Mouse (Mus musculus) lung, postnatal 14 days (tissue): ENCODE measurements around the gene Sirt2.
A peak's percentile ranks its signal among the peaks of the same experiment; 100 is the strongest.

Experiments
- DNase-seq: peaks from one replicate; pipeline ENCODE4 v3.0.0; 2021

The Sirt2 gene

DNA sequence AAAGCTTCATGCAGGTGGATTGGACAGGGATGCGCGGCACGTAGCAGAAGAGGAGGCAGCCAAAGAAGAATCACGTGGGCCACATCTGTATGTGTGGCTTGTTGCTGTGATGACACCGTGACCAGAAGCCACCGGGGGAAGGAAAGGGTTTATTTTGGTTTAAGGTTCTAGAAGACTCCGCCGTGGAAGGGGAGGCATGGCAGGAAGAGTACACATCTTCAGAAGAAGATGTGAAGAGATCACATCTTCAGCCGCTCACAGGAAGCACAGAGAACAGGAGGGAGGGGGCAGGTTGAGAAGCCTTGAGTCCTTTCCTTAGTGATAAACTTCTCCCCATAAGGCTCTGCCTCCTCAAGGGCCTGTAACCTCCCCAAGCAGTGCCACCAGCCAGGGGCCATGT is 33.5 kb downstream of the Sirt2 start:
- no peak for DNase-seq

DNA sequence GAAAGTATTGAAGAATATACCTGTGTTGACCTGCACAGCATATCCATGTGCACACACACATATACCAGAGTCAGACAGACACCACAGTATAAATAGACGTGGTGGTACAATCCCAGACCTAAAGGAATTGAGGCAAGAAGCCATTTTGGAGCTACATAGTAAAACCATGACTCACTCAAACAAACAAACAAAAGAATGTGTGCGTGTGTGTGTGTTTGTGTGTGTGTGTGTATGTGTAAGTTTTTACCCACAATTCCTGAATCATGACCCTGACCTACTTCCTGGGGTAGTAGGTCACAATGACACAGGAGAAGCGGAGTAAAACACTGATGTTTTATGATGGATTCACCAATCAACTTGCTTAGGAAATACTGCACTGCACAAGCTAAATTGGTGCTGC is 34.9 kb downstream of the Sirt2 start:
- no peak for DNase-seq

DNA sequence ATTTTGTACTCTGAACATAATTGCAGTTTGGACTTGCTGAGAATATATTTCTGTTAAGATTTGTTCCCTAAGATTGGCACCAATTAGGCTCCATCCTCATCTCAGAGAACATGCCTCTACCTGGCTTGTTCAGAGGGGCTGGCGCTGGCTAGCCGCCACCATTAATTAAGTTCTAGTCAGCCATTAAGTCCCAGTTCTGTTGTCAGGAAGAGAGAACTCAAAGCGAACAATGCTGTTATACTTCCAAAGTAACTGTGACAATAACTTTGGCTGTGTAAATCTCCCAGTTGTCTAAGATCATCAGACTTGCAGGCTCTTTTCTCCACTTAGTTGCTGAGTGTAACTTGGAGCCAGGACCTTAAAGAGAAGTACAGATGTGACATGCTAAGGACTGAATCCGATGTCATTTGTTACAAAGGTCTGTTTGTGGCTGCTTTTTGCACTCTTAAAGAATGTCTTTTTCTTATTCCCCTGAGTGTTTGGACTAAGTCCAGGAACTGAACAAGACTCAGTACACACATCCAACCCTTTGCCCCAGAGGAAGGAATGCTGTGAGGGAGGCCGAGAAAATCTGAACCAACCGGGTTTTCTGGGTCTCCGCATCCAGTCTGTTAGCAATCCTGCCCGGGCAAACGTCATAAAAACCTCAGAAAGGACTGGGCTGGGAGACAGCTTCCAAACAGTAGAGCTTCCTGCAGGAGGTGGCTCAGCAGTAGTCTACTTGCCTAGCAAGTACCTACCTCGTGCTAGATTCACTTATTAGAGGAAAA is 35.6 kb downstream of the Sirt2 start:
- peak; percentile 72 for DNase-seq

GRCm38 (mm10) chr7:28802846-28803588 is 36.5 kb downstream of the Sirt2 start:
- peak; percentile 62 for DNase-seq

DNA sequence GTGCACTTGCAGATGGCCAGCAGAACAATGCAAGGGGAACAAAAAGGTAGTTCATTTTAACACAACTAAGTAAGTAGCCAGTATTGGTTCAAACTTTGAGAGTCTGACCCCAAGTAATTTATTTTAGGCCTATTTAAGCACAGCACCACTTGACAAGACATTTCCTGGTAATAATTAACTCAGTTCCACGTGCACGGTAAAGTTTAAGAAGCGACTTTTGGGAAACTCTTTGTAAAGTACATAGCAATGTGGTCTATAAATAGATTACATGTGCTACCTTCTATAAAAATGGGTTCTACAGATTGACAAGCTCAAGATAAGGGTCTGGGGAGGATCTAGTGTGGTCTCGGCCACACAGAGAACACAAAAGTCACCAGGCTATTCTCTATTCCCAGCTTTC is 37.2 kb downstream of the Sirt2 start:
- DNase-seq = no peak

DNA sequence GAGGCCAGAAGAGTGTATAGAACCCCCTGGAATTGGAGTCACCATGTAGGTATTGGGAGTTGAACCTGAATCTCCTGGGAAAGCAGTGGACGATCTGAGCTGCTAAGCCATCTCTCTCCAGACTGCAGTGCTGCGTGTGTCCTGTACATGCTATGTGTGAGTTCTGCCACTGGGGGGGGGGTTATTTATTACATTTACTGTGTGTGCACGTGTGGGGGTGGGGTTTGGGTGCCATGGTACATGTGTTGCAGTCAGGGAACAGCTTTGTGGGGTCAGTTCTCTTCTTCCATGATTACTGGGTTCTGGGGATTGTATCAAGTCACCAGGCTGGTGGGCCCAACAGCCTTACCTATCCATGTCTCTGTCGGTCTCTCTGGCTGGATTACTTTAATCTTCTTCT is 40.3 kb downstream of the Sirt2 start:
- no peak for DNase-seq

DNA sequence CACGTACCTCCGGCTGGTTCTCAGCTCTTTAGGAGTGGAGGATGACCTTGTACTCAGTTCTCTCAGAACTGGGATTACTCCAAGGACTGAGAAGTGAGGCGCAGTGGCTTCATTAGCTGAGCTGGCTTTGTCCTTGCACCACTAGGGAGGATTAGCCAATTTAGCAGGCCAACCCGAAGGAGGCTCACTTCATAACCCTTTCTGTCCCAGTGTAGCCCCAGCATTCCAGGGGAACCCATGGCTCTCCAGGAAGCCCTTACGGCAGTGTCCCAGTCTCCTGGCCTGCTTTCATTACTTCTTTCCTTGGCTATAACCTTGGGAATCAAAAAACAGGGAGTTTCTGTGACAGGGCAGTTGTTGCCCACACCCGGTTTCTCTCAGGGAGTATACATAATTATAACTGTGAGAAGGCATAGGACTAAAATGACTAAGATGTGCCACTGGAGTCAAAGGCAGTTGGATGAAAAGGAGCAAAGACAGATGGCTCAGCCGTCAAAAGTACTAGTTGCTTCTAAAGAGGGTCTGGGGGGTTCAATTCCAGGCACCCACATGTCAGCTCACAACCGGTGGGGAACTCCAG is 41.2 kb downstream of the Sirt2 start:
- DNase-seq = peak; percentile 44

- DNase-seq = peak; percentile 67
Measured at GRCm38 (mm10) chr7:28808221-28808941, 41.8 kb downstream of the Sirt2 start, which contains the start of gene Hnrnpl. Gene Hnrnpl (plus strand): TSS chr7:28808541.

GRCm38 (mm10) chr7:28808957-28809393 is 42.4 kb downstream of the Sirt2 start:
- DNase-seq = peak; percentile 98

DNA sequence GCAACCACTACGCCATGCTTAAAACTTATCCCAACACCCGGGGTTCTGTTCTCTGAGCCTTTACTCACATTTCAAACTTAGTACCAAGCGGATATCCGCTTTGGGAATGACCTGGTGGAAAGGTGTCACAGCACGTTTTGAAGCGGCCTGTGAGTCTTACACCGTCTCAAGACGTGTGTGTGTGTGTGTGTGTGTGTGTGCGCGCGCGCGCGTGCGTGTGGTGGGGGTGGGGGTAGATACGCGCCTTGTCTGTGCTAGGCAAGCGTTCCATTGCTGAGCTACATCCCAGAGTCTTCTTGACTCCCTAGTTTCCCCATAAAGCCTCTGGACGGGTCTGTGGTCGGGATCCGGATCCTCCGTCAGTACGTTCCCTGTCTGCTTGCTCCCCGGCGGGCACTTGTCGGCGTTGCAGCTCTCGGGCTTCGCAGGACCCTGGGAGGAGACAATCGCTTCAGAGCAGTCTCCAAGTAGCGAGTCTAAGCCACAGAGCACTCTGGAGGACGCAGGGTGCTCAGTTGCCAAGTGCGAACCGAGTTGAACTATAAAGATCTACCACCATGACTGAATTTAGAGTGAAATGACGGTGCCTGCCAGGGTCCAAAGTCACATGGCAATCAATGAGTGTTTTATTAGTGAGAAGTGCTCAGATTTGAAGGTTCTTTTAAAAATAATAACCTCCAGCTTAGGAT is 43.0 kb downstream of the Sirt2 start:
- DNase-seq = peak; percentile 61

DNA sequence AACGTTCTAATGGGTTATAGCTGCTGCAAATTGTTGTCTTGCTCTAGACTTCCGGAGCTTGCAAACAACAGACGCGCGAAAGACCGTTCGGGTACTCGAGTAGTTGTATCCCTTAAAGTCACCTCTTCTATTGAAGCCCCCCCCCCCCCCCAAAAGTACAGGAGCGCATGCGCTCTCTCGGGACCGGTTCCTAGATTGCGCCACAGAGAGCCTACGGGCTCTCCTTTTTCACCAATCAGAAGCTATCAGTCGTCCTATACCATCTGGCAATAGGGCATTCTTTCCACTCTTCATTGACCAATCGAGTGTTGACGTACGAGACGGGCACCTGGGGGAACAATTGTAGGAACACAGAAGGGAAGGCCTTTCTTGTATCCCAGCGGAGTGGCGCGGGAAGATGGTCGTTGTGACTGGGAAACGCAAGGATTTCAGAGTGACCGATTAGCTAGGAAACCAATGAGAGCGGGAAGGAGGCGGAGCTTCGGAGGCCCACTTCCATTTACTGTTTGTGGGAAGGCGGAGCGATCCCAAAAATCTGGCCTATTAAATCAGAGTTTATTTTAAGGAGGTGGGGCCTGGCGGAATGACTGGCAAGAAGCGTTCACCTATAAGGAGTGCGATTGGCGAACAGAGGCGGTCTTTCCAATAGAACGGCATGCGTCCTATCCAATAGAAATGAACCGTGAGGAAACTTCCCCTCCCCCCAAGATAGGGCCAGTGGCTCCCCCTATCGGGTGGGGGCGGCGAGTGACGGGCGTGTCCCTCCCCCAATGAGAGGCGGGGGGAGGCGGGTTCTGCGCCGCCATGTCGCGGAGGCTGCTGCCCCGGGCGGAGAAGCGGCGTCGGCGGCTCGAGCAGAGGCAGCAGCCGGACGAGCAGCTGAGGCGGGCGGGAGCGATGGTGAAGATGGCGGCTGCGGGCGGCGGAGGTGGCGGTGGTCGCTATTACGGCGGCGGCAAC is 43.9 kb downstream of the Sirt2 start:
- DNase-seq = peak; percentile 97

GRCm38 (mm10) chr7:28811228-28811627 is 44.7 kb downstream of the Sirt2 start:
- DNase-seq = peak; percentile 95

DNA sequence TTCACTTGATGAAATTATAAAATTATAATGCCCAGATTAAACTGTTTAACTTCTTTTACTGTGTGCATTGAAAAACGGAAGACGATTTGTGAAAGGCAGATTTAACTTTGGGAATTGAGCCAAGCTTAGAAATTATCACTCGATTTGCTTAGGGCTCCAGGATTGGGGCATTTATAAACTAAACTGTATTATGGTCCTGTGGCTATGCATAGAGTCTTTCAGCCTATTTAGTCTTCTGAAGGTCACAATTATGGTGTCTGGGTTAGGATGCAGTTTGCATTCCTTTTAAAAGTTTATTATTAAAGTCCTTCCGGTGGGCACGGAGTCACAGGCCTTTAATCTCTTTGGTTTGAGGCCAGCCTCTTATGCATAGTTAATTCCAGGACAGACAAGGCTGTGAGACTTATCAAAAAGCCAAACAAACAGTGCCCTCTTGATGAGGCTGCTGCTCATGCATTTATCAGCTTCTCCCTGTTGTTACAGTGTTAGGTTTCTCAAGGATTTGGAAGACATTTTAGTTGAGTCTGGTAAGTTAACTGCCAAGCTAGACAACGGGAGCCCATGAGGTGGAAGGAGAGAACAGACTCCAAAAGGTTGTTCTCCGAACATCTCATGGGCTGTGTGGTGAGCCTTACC is 45.2 kb downstream of the Sirt2 start:
- DNase-seq = no peak

- DNase-seq = no peak
Measured at GRCm38 (mm10) chr7:28812436-28812835, 45.9 kb downstream of the Sirt2 start.

- no peak for DNase-seq
Measured at GRCm38 (mm10) chr7:28812949-28813348, 46.4 kb downstream of the Sirt2 start.

DNA sequence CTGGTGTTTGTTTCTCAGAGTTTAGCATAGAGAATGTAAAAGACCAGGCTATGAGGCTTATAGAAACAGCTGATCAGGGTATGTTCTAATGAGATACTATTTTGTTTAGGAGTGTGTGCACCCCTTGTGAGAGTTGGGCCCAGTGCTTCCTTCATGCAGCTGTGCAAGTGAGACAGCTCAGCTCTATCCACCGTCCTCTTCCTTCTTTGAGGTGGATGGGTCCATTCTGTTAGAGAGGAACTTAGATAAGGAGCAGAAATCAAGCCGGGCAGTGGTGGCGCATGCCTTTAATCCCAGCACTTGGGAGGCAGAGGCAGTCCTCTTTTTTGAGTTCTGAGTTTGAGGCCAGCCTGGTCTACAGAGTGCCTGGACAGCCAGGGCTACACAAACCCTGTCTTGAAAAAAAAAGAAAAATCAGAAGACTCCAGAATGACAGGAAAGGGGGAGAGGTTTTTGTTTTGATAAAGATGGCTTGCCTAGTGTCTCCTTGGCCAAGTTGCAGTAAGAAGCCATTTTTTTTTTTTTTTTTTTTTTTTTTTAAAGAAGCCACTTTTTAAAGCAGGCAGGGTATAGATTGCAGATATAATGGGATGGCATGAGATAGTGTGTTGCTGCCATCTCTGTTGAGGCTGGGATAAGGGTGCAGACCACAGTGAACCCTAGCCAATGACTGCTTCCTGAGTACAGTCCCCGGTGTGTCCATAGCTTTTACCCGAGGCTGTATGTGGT is 47.9 kb downstream of the Sirt2 start:
- no peak for DNase-seq

- DNase-seq = no peak
Measured at GRCm38 (mm10) chr7:28815230-28815629, 48.7 kb downstream of the Sirt2 start.

DNA sequence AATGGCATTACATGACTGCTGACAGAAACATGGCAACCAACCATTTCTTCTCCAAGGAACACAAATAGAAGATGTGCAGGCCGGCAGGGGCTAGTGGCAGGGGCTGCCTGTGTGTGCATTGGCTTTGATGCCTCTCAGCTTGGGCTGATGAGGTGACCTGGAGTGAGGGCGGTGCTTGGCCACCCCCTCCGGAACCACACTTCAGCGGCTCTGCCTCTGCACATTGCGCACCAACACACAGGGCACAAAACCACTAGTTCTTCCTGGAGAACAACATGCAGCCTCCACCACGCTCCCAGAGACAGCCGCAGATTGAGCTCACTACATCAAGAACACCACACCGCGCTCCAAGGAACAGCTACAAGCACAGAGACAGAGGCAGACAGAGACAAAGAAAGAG is 49.7 kb downstream of the Sirt2 start:
- no peak for DNase-seq

- no peak for DNase-seq
Measured at GRCm38 (mm10) chr7:28816920-28817319, 50.4 kb downstream of the Sirt2 start.

- DNase-seq = no peak
Measured at GRCm38 (mm10) chr7:28817524-28817923, 51.0 kb downstream of the Sirt2 start.
